Mouse (Mus musculus) midbrain, postnatal 0 days (tissue): ENCODE results near the gene Tekt1. TPM values are rescaled to one million over a fixed set of nuclear protein-coding genes. Genes with fewer than 3 reads are reported as not detected.

ENCODE experiments used
- ATAC-seq: fragments of 200-750 bp; cut with Nextera tagmentation; 2 replicates; pipeline ENCODE4 v1.8.0; 2017; ENCODE audit warnings: moderate number of reproducible peaks, mild to moderate bottlenecking, moderate TSS enrichment, moderate library complexity; ENCODE audit not compliant: low FRiP score
- DNase-seq: peaks from one replicate; pipeline ENCODE4 v3.0.0-alpha.2; 2015; ENCODE audit warnings: low spot score
- H3K27ac ChIP-seq: fragments of 300-500 bp; sonication (generic); 2 replicates; pipeline ENCODE4 v1.5.1; 2014; ENCODE audit warnings: low read depth, mild to moderate bottlenecking, low read length, mixed read lengths
- H3K27me3 ChIP-seq: fragments of 300-500 bp; sonication (generic); 2 replicates; pipeline ENCODE4 v1.6.1; 2014; ENCODE audit warnings: low read length, control low read depth, mixed read lengths; ENCODE audit not compliant: insufficient read depth
- H3K36me3 ChIP-seq: fragments of 300-500 bp; sonication (generic); 2 replicates; pipeline ENCODE4 v1.6.1; 2014; ENCODE audit warnings: low read length, control low read depth, mixed read lengths; ENCODE audit not compliant: insufficient read depth
- H3K4me1 ChIP-seq: fragments of 300-500 bp; sonication (generic); 2 replicates; pipeline ENCODE4 v1.6.1; 2014; ENCODE audit warnings: mild to moderate bottlenecking, control low read depth, antibody characterized with exemption, low read length, mixed read lengths; ENCODE audit not compliant: insufficient read depth
- H3K4me2 ChIP-seq: fragments of 300-500 bp; sonication (generic); 2 replicates; pipeline ENCODE4 v1.6.1; 2014; ENCODE audit warnings: low read depth, mild to moderate bottlenecking, low read length, mixed read lengths; ENCODE audit not compliant: poor library complexity, severe bottlenecking
- H3K4me3 ChIP-seq: fragments of 300-500 bp; sonication (generic); 2 replicates; pipeline ENCODE4 v1.5.1; 2014; ENCODE audit warnings: low read depth, mild to moderate bottlenecking, low read length, moderate library complexity
- H3K9ac ChIP-seq: fragments of 300-500 bp; sonication (generic); replicated peaks from 2 replicates; pipeline ENCODE4 v1.6.1; 2014; ENCODE audit warnings: mild to moderate bottlenecking, low read length, moderate library complexity, mixed read lengths; ENCODE audit not compliant: poor library complexity, severe bottlenecking
- H3K9me3 ChIP-seq: fragments of 300-500 bp; sonication (generic); 2 replicates; pipeline ENCODE4 v1.6.1; 2016; ENCODE audit warnings: low read length, control low read depth
- CTCF ChIP-seq: IDR thresholded peaks from 2 replicates; pipeline ENCODE4 v1.5.1; 2016; ENCODE audit warnings: antibody characterized with exemption, mild to moderate bottlenecking
- WGBS: fragments of 180-500 bp; shearing (Covaris S2); extraction: QIAGEN DNeasy Blood & Tissue Kit; methylation state at CpG from one replicate; pipeline ENCODE4 v1.1.7; 2014; 5-methylcytosine and 5-hydroxymethylcytosine counted together
- polyA plus RNA-seq: library from polyadenylated mRNA; unstranded; fragments of >200 nt; fragmentation: Nextera tagmentation; extraction: Ambion mirVana; gene quantifications from 2 replicates; pipeline ENCODE4 v1.2.1, GENCODE M21; 2015
- total RNA-seq: library from RNA; depleted of rRNA; stranded (reverse); fragments of >200 nt; gene quantifications from 2 replicates; pipeline ENCODE4 v1.2.3, GENCODE M21; 2014

The Tekt1 gene
- total and polyA plus RNA-seq, 2 experiments from 2014 or later = 6.9 to 10.3 TPM

DNA sequence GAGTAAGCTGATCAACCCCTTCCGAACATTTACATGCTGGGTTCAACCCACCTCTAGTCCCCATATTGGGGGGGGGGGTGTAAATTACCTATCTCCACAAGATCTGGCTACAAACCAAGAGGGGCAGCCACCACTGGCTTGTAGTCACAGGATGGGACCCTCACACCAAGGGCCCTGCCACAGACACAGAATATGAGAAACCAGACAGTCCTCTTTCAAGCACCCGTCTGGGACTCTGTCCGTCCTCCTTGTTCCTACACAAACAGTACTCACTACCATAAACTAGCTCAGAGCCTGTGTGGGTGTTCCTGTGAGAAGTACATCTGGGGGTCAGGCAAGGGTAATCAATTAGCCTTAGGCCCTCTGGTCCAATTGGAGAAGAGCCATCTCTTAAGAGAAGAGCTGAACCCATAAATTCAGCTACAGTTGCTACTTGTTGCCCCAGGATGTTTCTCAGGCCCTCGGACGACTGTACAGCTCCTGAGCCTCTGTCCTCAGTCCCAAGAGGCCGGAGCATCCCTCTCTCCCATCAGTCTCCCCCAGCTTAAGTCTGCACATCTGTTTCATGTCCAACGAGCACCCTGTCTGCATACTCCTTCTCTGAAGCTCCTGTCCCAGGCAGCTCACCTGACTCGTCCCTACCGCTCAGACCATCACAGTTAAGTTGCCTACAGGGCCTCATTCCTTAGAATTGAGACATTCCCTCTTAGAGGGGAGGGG is 46.4 kb upstream of the Tekt1 start:
- H3K4me3 ChIP-seq = no peak overlapping the region
- no peaks in the 10 kb centered on the region; the same call in none of the 2 replicates for H3K27me3 ChIP-seq
- H3K9ac ChIP-seq = no peak overlapping the region
- TF ChIP-seq CTCF = no peak
- no peak for DNase-seq
- ATAC-seq = no peak
- H3K4me1 ChIP-seq = peaks cover 3% of the 10 kb centered on the region; the same call in 1 of the 2 replicates
- no peak overlapping the region for H3K4me2 ChIP-seq
- no peak overlapping the region for H3K27ac ChIP-seq
- WGBS = 64% methylated on average over 9 of the region's 9 CpGs
- no peaks in the 10 kb centered on the region for H3K36me3 ChIP-seq
- no peaks in the 10 kb centered on the region for H3K9me3 ChIP-seq

GRCm38 (mm10) chr11:72407574-72407973 is 45.3 kb upstream of the Tekt1 start:
- H3K4me1 ChIP-seq = peaks cover 3% of the 10 kb centered on the region; the same call in 1 of the 2 replicates
- no peaks in the 10 kb centered on the region for H3K36me3 ChIP-seq
- DNase-seq (no peak), ATAC-seq (no peak)
- H3K4me3 ChIP-seq = no peak overlapping the region
- WGBS = 32% methylated on average over 7 of the region's 7 CpGs
- H3K9me3 ChIP-seq = no peaks in the 10 kb centered on the region
- no peak overlapping the region for H3K27ac ChIP-seq
- no peaks in the 10 kb centered on the region; the same call in none of the 2 replicates for H3K27me3 ChIP-seq
- TF ChIP-seq CTCF = no peak
- no peak overlapping the region for H3K4me2 ChIP-seq
- H3K9ac ChIP-seq = no peak overlapping the region

DNA sequence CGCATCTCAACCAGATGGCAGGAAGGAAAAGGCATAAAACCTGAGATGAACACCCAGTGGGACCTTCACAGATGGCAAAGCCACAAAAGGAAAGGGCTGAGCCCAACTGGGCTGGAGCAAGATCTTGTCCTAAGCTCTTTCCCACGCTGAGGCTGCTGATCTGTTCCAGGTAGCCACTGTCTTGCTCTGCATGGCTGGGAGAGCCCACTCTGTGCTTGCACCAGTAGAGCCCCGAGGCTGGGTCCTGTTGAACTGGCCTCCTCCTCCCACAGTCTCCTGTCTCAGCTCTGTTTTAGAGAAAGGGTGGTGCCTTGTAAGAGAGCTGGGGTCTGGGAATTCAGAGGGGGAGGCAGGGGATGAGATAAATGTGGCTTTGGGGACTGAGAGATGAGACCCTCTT is 44.8 kb upstream of the Tekt1 start:
- H3K4me3 ChIP-seq = no peak overlapping the region
- peaks cover 3% of the 10 kb centered on the region; the same call in 1 of the 2 replicates for H3K4me1 ChIP-seq
- H3K36me3 ChIP-seq = no peaks in the 10 kb centered on the region
- H3K27ac ChIP-seq = no peak overlapping the region
- TF ChIP-seq CTCF = no peak
- WGBS = 24% methylated on average over 3 of the region's 3 CpGs
- no peak for ATAC-seq
- H3K9me3 ChIP-seq = no peaks in the 10 kb centered on the region
- no peak overlapping the region for H3K4me2 ChIP-seq
- no peak overlapping the region for H3K9ac ChIP-seq
- H3K27me3 ChIP-seq = no peaks in the 10 kb centered on the region; the same call in 1 of the 2 replicates
- no peak for DNase-seq

GRCm38 (mm10) chr11:72406079-72406675 is 43.9 kb upstream of the Tekt1 start:
- no peak for ATAC-seq
- H3K4me2 ChIP-seq = no peak overlapping the region
- WGBS = 68% methylated on average over 8 of the region's 8 CpGs
- no peak overlapping the region for H3K9ac ChIP-seq
- H3K9me3 ChIP-seq = no peaks in the 10 kb centered on the region
- no peak for TF ChIP-seq CTCF
- H3K36me3 ChIP-seq = no peaks in the 10 kb centered on the region
- no peaks in the 10 kb centered on the region for H3K4me1 ChIP-seq
- no peaks in the 10 kb centered on the region; the same call in 1 of the 2 replicates for H3K27me3 ChIP-seq
- no peak overlapping the region for H3K27ac ChIP-seq
- DNase-seq = no peak
- no peak overlapping the region for H3K4me3 ChIP-seq

GRCm38 (mm10) chr11:72405532-72405931 is 43.3 kb upstream of the Tekt1 start:
- ATAC-seq = no peak
- Histone ChIP-seq H3K36me3 (no peaks in the 10 kb centered on the region), H3K27me3 (no peaks in the 10 kb centered on the region; the same call in 1 of the 2 replicates), H3K4me1 (no peaks in the 10 kb centered on the region), H3K9ac (no peak overlapping the region), H3K27ac (no peak overlapping the region), H3K4me2 (no peak overlapping the region), H3K4me3 (no peak overlapping the region), H3K9me3 (no peaks in the 10 kb centered on the region)
- no peak for DNase-seq
- WGBS = 67% methylated on average over 4 of the region's 4 CpGs
- no peak for TF ChIP-seq CTCF

- TF ChIP-seq CTCF = no peak
- Histone ChIP-seq H3K4me3 (no peak overlapping the region), H3K4me1 (no peaks in the 10 kb centered on the region), H3K4me2 (no peak overlapping the region), H3K9me3 (no peaks in the 10 kb centered on the region), H3K36me3 (0 out of 2 replicates have a peak, but pooled peaks cover 7% of the 10 kb centered on the region), H3K27ac (no peak overlapping the region), H3K27me3 (no peaks in the 10 kb centered on the region), H3K9ac (no peak overlapping the region)
- 93% methylated on average over 12 of the region's 12 CpGs for WGBS
- DNase-seq (no peak), ATAC-seq (no peak)
These were observed 40.7 kb upstream of the Tekt1 start for GRCm38 (mm10) chr11:72402969-72403368.
